Mouse (Mus musculus): ENCODE measurements around the gene Ptpn12.
A peak's percentile ranks its signal among the peaks of the same experiment; 100 is the strongest.
"Not testable (repeated sequence)": the region's sequence is repeated elsewhere in the genome, so short reads cannot be mapped to it uniquely, and the experiment has no call there.

Gene Ptpn12

GRCm38 (mm10) chr5:20950855-20951650, 104.7 kb downstream of the Ptpn12 start:
- DNase-seq = peak; percentile 41 to 72

GRCm38 (mm10) chr5:20950516-20950854, 105.2 kb downstream of the Ptpn12 start:
- no peak for DNase-seq

GRCm38 (mm10) chr5:20950093-20950492, 105.6 kb downstream of the Ptpn12 start:
- DNase-seq = no peak

GRCm38 (mm10) chr5:20946906-20947305, 108.8 kb downstream of the Ptpn12 start:
- DNase-seq = no peak

GRCm38 (mm10) chr5:20944961-20945748, 110.6 kb downstream of the Ptpn12 start:
- DNase-seq = peak; percentile 37 to 40

GRCm38 (mm10) chr5:20943791-20944190, 111.9 kb downstream of the Ptpn12 start:
- not testable (repeated sequence) for DNase-seq

- no peak for DNase-seq
Measured at GRCm38 (mm10) chr5:20942523-20942922, 113.2 kb downstream of the Ptpn12 start.

GRCm38 (mm10) chr5:20941205-20941604, 114.5 kb downstream of the Ptpn12 start:
- DNase-seq = peak in 1 of 2 experiments; percentile 26

GRCm38 (mm10) chr5:20940696-20941095, 115.0 kb downstream of the Ptpn12 start:
- DNase-seq = no peak

GRCm38 (mm10) chr5:20940040-20940571, 115.6 kb downstream of the Ptpn12 start:
- DNase-seq = no peak

- DNase-seq = no peak
Measured at GRCm38 (mm10) chr5:20938523-20938922, 117.2 kb downstream of the Ptpn12 start.

Measured in kidney, postnatal 36 days (tissue).